Mouse (Mus musculus): ENCODE results near the gene Dis3l2.

Gene Dis3l2

DNA sequence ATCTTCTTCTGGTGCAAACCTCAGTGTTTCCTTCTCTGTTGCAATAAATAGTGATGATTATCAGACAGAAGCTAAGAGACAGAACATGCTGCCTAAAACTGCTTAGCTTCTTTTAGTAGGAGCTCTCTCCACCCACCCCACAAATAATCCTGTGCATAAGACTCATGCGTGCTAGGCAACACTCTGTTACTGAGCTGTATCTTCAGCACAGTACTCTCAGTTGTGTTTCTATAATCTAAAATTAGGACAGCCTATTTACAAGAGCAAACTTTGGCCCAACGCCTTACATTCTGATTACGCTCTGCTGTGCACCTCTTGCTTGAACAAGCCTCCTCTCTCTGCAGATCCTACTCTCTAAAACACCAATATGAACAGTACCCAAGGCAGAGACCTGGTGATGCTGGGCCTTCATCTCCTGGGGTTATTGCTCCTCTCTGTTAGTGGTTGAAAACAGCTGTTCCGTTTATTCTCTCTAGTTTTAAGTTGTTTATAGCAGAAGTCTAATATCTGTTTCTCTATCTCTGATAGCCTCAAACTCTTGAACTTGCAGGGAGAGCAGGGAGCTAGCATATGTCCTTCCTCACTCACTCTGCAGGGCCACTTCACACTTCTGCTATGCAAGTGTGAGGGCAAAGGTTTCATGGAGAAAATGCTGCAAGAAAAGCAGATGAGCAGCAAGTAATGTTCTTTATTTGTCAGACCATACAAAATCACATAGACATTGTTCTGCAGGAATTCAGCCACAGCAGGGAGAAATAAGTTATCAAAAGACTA, 228.2 kb downstream of the Dis3l2 start:
- no peak for DNase-seq

DNA sequence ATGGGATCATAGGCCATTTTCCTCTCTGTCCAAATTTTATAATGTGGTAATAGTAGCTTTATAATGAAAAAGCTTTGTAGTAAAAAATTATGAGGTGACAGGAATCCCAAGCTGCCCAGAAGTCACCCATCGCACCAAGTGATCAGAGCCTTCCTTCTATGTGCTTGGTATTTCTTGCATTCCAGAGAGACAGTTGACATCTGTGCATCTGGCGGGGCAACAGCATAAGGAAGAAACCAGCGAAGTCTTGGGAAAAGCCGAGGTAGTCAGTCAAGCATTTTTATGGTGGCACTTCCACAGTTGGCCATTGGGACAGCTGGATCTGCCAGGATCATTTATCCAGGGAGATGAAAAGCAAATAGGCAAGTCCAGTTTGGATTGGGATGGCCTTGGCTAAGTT, 229.2 kb downstream of the Dis3l2 start:
- DNase-seq = no peak

GRCm38 (mm10) chr1:86933656-86934055, 230.0 kb downstream of the Dis3l2 start:
- no peak for DNase-seq

GRCm38 (mm10) chr1:86951501-86952205, 248.0 kb downstream of the Dis3l2 start:
- DNase-seq = no peak

DNA sequence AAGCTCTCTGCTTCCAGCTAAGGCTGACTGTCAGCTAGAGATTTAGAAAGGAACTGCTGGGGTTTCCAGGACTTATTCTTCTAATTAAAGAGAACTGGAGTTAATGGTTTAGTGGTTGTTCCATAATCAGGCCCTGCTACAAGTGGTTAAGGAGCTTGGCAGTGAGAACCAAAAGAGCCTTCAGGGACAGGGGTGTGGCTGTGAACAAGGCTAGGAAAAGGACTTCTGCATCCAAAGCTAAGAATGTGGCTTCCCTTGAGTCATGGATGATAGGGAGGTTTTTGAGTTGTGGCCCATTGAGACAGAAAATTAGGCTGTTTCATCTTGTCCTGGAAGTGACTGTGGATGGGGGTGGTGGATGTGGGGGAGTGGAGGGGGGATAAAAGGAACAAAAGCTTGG, 252.2 kb downstream of the Dis3l2 start:
- DNase-seq = no peak

DNA sequence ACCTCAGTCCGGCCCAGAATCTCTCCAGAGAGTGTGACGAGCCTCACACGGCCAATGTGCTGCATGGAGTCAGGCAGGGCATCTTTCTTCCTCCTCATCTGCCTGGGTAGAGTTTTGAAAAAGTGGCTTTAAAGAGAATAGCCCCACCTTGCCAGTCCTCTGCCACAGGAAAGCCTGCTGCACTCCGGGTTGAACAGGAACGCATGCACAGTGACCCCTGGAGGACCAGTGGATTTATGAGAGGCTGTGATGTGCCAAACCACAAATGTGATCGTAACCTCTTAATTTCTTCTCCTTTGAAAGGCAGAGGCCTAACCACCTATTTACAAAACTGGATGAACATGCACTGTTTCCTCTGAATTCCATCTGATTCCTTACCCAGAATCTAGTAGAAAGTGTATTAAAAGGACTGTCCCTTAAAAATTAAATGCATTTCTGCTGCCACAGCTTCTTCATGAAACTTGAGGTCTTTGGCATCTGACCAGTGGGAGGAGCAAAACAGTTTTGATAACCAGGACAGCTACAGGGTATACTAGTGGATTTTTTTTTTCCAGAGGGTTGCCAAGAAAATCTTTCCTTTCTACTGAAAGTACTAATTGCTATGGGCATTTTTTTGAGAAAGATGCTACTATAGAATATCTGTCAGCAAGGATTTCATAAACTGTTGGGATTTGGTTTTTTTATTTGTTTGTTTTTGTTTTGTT, 264.8 kb downstream of the Dis3l2 start:
- DNase-seq = no peak

DNA sequence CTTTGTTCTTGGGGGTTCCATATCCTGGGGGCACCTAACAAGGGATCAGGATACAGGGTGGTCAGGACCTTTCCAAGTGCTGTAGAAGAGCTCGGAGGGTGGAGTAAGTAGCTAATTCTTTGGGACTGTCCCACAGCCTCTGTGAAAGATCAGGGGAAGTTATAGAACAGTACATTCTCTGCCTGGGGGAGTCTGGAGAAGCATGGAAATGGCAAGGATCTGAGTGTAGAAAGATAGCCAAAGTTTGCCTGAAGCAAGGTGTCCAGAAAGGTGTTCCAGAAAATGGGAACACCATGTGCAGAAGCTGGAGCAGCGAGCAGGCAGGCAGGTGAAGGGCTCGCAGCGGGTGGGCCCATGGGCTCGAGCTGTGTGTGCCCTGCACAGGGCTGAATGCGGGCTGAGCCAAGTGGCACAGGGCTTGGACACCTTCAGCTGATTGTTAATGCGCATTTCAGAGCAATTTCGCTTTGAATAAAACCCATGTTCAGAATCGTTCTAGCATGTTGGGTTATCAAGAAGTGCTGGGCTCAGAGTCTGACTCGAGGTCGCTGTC, 265.6 kb downstream of the Dis3l2 start:
- no peak for DNase-seq

GRCm38 (mm10) chr1:86972693-86973092, 269.1 kb downstream of the Dis3l2 start:
- no peak for DNase-seq

GRCm38 (mm10) chr1:86977018-86977417, 273.4 kb downstream of the Dis3l2 start:
- DNase-seq = no peak

GRCm38 (mm10) chr1:86986372-86986771, 282.8 kb downstream of the Dis3l2 start:
- no peak for DNase-seq

- no peak for DNase-seq
Observed at GRCm38 (mm10) chr1:86992849-86993248, 289.2 kb downstream of the Dis3l2 start.

- no peak for DNase-seq
Observed at GRCm38 (mm10) chr1:86994023-86994422, 290.4 kb downstream of the Dis3l2 start.

DNA sequence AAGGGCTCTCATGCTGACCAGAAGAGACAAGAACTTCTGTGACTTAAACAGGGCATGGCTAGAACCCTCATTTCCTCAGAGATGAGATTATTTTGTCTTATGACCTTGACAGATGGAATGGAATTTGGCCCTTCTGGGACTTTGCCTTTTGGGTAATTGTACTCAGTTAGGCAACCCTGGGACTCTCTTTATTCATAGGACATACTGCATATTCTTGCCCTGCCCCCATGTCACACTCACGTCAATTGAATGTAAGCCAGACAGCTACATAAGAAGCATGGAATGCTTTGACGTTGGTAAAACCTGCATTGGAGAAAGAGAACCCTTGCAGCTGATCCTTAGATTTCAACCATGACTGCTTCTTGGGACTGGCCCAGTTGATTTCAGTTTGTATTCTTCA, 294.4 kb downstream of the Dis3l2 start:
- DNase-seq = no peak

- no peak for DNase-seq
Observed at GRCm38 (mm10) chr1:87001365-87001764, 297.8 kb downstream of the Dis3l2 start.

DNA sequence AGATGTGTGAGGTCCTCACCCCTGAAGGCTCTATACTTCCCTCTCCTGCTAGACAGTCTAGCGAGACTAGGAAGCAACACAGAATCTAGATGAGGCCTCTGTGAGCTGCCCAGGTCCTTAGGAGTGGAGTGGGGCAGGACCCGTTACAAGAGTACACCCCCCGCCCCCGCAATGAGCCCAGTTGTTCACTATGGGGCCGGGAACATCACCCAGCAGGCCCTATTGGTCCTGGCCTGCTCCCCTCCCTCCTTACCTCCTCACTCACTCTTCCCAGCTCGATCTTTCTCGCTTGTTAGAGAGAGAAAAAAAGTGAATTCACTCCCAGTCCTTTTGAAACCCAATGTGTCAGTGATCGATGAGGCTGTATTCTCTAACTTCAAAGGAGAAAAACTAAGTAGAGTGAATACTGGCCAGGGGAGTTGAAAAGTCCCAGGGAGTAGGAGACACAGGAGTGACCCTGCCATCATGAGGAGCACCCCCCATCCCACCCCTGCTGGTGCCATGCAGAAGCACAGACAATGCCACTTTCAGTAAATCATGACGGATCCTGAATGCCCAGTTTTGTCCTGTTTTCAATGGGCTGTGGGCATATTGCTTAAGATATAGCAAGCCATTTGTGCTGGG, 299.0 kb downstream of the Dis3l2 start:
- no peak for DNase-seq

- no peak for DNase-seq
Observed at GRCm38 (mm10) chr1:87003169-87003552, 299.6 kb downstream of the Dis3l2 start.

- no peak for DNase-seq
Observed at GRCm38 (mm10) chr1:87006425-87006824, 302.8 kb downstream of the Dis3l2 start.

- no peak for DNase-seq
Observed at GRCm38 (mm10) chr1:87008211-87008610, 304.6 kb downstream of the Dis3l2 start.

GRCm38 (mm10) chr1:87009156-87009555, 305.5 kb downstream of the Dis3l2 start:
- DNase-seq = no peak

- no peak for DNase-seq
Observed at GRCm38 (mm10) chr1:87010629-87011330, 307.2 kb downstream of the Dis3l2 start.

- DNase-seq = no peak
Observed at GRCm38 (mm10) chr1:87011718-87012117, 308.1 kb downstream of the Dis3l2 start.

DNA sequence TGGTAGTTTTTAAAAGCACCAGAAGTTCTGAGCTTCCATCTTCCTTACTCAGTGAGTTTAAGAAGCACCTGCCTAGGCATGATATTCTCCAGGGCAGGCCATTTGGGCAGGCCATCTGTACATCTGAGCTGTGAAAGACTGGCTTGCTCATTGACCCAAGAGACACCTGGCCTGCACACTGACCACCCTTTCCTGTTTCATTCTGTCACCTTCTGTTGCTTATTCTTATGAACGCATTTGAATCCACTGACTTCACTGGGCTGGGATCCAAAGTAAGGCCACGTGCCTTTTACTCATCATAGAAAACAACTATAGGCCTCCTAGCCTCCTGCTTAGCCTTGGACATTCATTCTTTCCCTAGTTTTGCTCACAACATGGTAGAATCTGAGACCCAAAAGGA, 309.0 kb downstream of the Dis3l2 start:
- no peak for DNase-seq
